Mouse (Mus musculus): Measurements from ENCODE around the gene Gm4763. TPM values are rescaled to one million over a fixed set of nuclear protein-coding genes. Genes with fewer than 3 reads are reported as not detected.

Gene Gm4763
- polyA plus RNA-seq, 3 experiments from 2014 or later = not detected

Other genes with a start within 250 kb of the Gm4763 start
- not detected for gene Cadm4, start 244.9 kb downstream of the Gm4763 start, polyA plus RNA-seq (2017; shearing (Covaris generic))
- gene Zfp428, start 219.9 kb downstream of the Gm4763 start, polyA plus RNA-seq (2017; shearing (Covaris generic)) = under 1 TPM in 1 of 3 experiments, not detected in 2; 0.33 TPM
- not detected for gene AC161166.1, start 214.5 kb downstream of the Gm4763 start, polyA plus RNA-seq (2017; shearing (Covaris generic))
- gene Irgq, start 196.2 kb downstream of the Gm4763 start, polyA plus RNA-seq (2017; shearing (Covaris generic)) = 1 to 10 TPM in 2 of 3 experiments, under 1 TPM in 1; 0.79 to 1.2 (median 1.0) TPM
- gene Pinlyp, start 180.8 kb downstream of the Gm4763 start, polyA plus RNA-seq (2017; shearing (Covaris generic)) = not detected
- gene Xrcc1, start 180.6 kb downstream of the Gm4763 start, polyA plus RNA-seq (2017; shearing (Covaris generic)) = 10 to 100 TPM; 24.2 to 34.4 (median 31.8) TPM
- gene Ethe1, start 139.4 kb downstream of the Gm4763 start, polyA plus RNA-seq (2017; shearing (Covaris generic)) = 10 to 100 TPM; 13.1 to 17.7 (median 17.6) TPM
- under 1 TPM in 2 of 3 experiments, not detected in 1; 0.13 to 0.20 TPM for gene Zfp575, start 139.3 kb downstream of the Gm4763 start, polyA plus RNA-seq (2017; shearing (Covaris generic))
- gene Phldb3, start 116.1 kb downstream of the Gm4763 start, polyA plus RNA-seq (2017; shearing (Covaris generic)) = 1 to 10 TPM in 1 of 3 experiments, under 1 TPM in 2; 0.22 to 1.2 (median 0.31) TPM
- not detected for gene Lypd3, start 90.4 kb downstream of the Gm4763 start, polyA plus RNA-seq (2017; shearing (Covaris generic))
- gene Tex101, start 50.2 kb downstream of the Gm4763 start, polyA plus RNA-seq (2017; shearing (Covaris generic)) = not detected
- not detected for gene BC049730, start 17.7 kb downstream of the Gm4763 start, polyA plus RNA-seq (2017; shearing (Covaris generic))
- not detected for gene Cd177, start 33.4 kb upstream of the Gm4763 start, polyA plus RNA-seq (2017; shearing (Covaris generic))
- not detected for gene Ceacam10, start 50.3 kb upstream of the Gm4763 start, polyA plus RNA-seq (2017; shearing (Covaris generic))
- 10 to 100 TPM; 14.1 to 61.2 (median 46.0) TPM for gene Gm9844, start 135.3 kb upstream of the Gm4763 start, polyA plus RNA-seq (2017; shearing (Covaris generic))
- gene Lypd4, start 143.0 kb upstream of the Gm4763 start, polyA plus RNA-seq (2017; shearing (Covaris generic)) = not detected
- not detected for gene Dmrtc2, start 143.1 kb upstream of the Gm4763 start, polyA plus RNA-seq (2017; shearing (Covaris generic))
- gene Rps19, start 157.5 kb upstream of the Gm4763 start, polyA plus RNA-seq (2017; shearing (Covaris generic)) = over 10,000 TPM in 2 of 3 experiments, 1,000 to 10,000 TPM in 1; 7,402 to 12,964 (median 12,716) TPM
- gene Cd79a, start 170.5 kb upstream of the Gm4763 start, polyA plus RNA-seq (2017; shearing (Covaris generic)) = 10 to 100 TPM in 2 of 3 experiments, 1 to 10 TPM in 1; 2.2 to 13.5 (median 10.8) TPM
- 100 to 1,000 TPM; 112 to 198 (median 176) TPM for gene Arhgef1, start 176.0 kb upstream of the Gm4763 start, polyA plus RNA-seq (2017; shearing (Covaris generic))
- gene Gm4881, start 217.6 kb upstream of the Gm4763 start, polyA plus RNA-seq (2017; shearing (Covaris generic)) = not detected
- 100 to 1,000 TPM; 119 to 244 (median 236) TPM for gene Rabac1, start 245.8 kb upstream of the Gm4763 start, polyA plus RNA-seq (2017; shearing (Covaris generic))

All from inflammation-experienced regulatory T-cells, adult 6 months (primary cell).